Mouse (Mus musculus) stomach, embryonic 16.5 days (tissue): ENCODE results near the gene Pbp2. TPM values are rescaled to one million over a fixed set of nuclear protein-coding genes. Genes with fewer than 3 reads are reported as not detected.

Experiments
- ATAC-seq: fragments of 200-750 bp; cut with Nextera tagmentation; 2 replicates; pipeline ENCODE4 v1.8.0; 2017; ENCODE audit warnings: moderate number of reproducible peaks, moderate TSS enrichment; ENCODE audit not compliant: insufficient read depth, low FRiP score
- H3K27ac ChIP-seq: fragments of 300-500 bp; sonication (generic); 2 replicates; pipeline ENCODE4 v1.5.1; 2014; ENCODE audit warnings: low read length
- H3K27me3 ChIP-seq: fragments of 300-500 bp; sonication (generic); 2 replicates; pipeline ENCODE4 v1.6.1; 2014; ENCODE audit warnings: low read length, control low read depth, mixed read lengths; ENCODE audit not compliant: control insufficient read depth, insufficient read depth
- H3K36me3 ChIP-seq: fragments of 300-500 bp; sonication (generic); 2 replicates; pipeline ENCODE4 v1.6.1; 2014; ENCODE audit warnings: low read length; ENCODE audit not compliant: control insufficient read depth, insufficient read depth
- H3K4me1 ChIP-seq: fragments of 300-500 bp; sonication (generic); 2 replicates; pipeline ENCODE4 v1.6.1; 2014; ENCODE audit warnings: low read length, control low read depth, mixed read lengths; ENCODE audit not compliant: control insufficient read depth, insufficient read depth
- H3K4me2 ChIP-seq: fragments of 300-500 bp; sonication (generic); 2 replicates; pipeline ENCODE4 v1.6.1; 2014; ENCODE audit warnings: low read depth, low read length, mixed read lengths
- H3K4me3 ChIP-seq: fragments of 300-500 bp; sonication (generic); replicated peaks from 2 replicates; pipeline ENCODE4 v1.5.1; 2014; ENCODE audit warnings: mild to moderate bottlenecking, low read length
- H3K9ac ChIP-seq: fragments of 300-500 bp; sonication (generic); 2 replicates; pipeline ENCODE4 v1.6.1; 2014; ENCODE audit warnings: low read length
- H3K9me3 ChIP-seq: fragments of 300-500 bp; sonication (generic); replicated peaks from 2 replicates; pipeline ENCODE4 v1.6.1; 2016; ENCODE audit warnings: low read length, control low read depth; ENCODE audit not compliant: control insufficient read depth
- WGBS: fragments of 180-500 bp; shearing (Covaris S2); extraction: QIAGEN DNeasy Blood & Tissue Kit; methylation state at CpG from one replicate; pipeline ENCODE4 v1.1.7; 2014; 5-methylcytosine and 5-hydroxymethylcytosine counted together
- polyA plus RNA-seq: library from polyadenylated mRNA; unstranded; fragments of >200 nt; fragmentation: Nextera tagmentation; extraction: Ambion mirVana; gene quantifications from 2 replicates; pipeline ENCODE4 v1.2.1, GENCODE M21; 2015

Gene Pbp2
- polyA plus RNA-seq, 1 experiment from 2014 or later, result 12.4 TPM

DNA sequence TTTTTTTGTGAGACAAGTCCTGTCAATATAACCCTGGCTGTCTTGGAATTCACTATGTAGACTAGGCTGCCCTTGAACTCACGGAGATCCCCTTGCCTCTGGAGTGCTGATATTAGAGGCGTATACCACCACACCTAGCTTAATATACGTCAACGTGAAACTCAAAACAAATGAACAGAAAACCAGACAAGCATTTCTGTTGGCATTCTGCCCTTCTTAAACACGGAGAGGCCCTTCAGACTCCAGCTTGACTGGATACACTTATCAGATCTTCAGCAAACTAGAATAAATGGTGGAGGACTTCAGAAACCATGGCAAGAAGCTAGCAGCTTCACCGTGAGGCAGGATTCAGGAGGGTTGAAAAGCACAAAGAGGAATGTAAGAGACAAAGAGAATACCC is 16.1 kb downstream of the Pbp2 start:
- peak overlapping the region; percentile 76 for H3K27ac ChIP-seq
- no peaks in the 10 kb centered on the region; the same call in 1 of the 2 replicates for H3K4me1 ChIP-seq
- no peaks in the 10 kb centered on the region for H3K9me3 ChIP-seq
- no peak overlapping the region for H3K9ac ChIP-seq
- no peak for ATAC-seq
- H3K27me3 ChIP-seq, result no peaks in the 10 kb centered on the region
- WGBS, result 47% methylated on average over 6 of the region's 6 CpGs
- H3K4me3 ChIP-seq, result no peak overlapping the region
- no peaks in the 10 kb centered on the region for H3K36me3 ChIP-seq
- H3K4me2 ChIP-seq, result no peak overlapping the region

DNA sequence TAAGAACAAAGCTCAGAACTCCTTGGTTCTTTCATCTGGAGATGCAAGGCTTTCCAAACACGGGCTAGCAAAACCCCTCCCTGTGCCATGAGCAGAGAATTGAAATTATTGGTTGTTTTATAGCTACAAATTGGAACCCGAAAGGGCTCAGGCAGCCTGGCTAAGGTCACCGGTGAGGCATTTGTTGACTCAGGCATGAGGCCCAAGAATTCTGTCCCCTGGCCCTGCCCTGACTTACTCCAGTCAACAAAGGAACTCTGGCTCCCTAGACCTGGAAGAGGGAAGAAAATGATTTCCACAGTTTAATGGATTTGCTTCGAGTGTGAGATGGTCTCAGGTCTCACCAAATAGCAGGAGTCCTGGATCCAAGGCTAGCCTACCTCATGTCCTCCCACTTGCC is 17.8 kb downstream of the Pbp2 start:
- Histone ChIP-seq H3K27me3 (no peaks in the 10 kb centered on the region), H3K27ac (no peak overlapping the region), H3K9ac (no peak overlapping the region), H3K4me2 (no peak overlapping the region), H3K36me3 (no peaks in the 10 kb centered on the region), H3K4me3 (no peak overlapping the region), H3K9me3 (no peaks in the 10 kb centered on the region), H3K4me1 (no peaks in the 10 kb centered on the region; the same call in 1 of the 2 replicates)
- ATAC-seq, result no peak
- WGBS, result 56% methylated on average over 4 of the region's 4 CpGs

DNA sequence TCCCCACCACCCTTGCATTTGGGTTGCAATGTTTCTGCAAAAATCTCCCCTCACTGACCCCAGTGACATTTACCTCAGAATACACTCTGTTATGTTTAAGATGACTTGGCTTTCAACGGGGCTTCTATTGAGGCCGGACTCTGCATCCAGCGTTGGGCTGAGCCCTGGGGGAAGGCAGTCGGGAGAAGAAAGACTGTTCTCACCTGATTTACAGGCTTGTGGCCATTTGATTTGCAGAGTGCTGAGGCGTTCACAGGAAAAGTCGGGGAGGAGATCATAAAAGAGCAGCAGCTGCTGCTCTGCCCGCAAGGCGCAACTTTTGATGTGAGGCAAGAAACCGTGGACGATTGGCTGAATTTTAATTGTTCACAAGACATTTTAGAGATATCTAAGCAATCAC is 30.3 kb downstream of the Pbp2 start:
- Histone ChIP-seq H3K27ac (no peak overlapping the region), H3K4me1 (no peaks in the 10 kb centered on the region), H3K4me3 (no peak overlapping the region), H3K4me2 (no peak overlapping the region), H3K9me3 (no peaks in the 10 kb centered on the region), H3K36me3 (no peaks in the 10 kb centered on the region), H3K9ac (no peak overlapping the region), H3K27me3 (no peaks in the 10 kb centered on the region)
- WGBS, result 33% methylated on average over 10 of the region's 10 CpGs
- ATAC-seq, result no peak

DNA sequence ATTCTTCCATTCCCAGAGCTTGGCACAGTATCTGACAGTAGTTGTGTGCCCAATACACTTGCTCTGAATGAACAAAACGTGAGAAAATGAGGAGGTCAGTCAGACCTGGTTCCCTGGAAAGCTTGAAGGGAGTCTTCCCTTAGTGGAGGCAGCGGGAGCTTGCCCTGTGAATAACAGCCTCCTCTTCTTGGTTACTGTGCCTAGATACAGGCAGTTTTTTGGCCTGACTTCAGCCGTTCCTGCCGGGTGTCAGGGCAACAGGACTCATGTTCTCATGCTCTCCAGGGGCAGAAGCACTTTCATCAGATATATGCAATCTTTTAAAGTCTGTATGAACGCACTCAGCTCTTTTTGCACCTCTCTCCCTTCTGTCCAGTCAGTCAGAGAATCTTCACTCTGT is 30.9 kb downstream of the Pbp2 start:
- Histone ChIP-seq H3K36me3 (no peaks in the 10 kb centered on the region), H3K4me1 (no peaks in the 10 kb centered on the region), H3K27ac (no peak overlapping the region), H3K9ac (no peak overlapping the region), H3K27me3 (no peaks in the 10 kb centered on the region), H3K4me2 (no peak overlapping the region), H3K4me3 (no peak overlapping the region), H3K9me3 (no peaks in the 10 kb centered on the region)
- ATAC-seq, result no peak
- 61% methylated on average over 5 of the region's 5 CpGs for WGBS

DNA sequence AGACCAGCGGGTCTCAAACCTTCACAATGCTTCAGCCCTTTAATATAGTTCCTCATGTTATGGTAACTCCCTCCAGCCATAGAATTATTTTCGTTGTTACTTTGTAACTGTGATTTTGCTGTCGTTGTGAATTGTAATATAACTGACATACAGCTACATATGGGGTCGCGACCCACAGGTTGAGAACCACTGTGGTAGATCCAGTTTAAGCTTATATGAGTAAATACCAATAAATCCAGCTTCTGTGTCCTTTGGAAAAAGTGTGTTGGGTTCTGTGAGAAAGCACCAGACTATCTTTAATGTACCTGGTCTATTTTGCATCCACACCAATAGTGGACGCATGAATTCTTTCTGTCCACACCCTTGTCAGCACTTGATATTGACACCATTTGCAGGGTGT is 31.9 kb downstream of the Pbp2 start:
- WGBS, result 87% methylated on average over 6 of the region's 6 CpGs
- ATAC-seq, result no peak
- H3K27me3 ChIP-seq, result no peaks in the 10 kb centered on the region
- H3K9ac ChIP-seq, result no peak overlapping the region
- no peak overlapping the region for H3K27ac ChIP-seq
- no peaks in the 10 kb centered on the region for H3K36me3 ChIP-seq
- no peaks in the 10 kb centered on the region for H3K4me1 ChIP-seq
- no peak overlapping the region for H3K4me3 ChIP-seq
- H3K4me2 ChIP-seq, result no peak overlapping the region
- H3K9me3 ChIP-seq, result no peaks in the 10 kb centered on the region

DNA sequence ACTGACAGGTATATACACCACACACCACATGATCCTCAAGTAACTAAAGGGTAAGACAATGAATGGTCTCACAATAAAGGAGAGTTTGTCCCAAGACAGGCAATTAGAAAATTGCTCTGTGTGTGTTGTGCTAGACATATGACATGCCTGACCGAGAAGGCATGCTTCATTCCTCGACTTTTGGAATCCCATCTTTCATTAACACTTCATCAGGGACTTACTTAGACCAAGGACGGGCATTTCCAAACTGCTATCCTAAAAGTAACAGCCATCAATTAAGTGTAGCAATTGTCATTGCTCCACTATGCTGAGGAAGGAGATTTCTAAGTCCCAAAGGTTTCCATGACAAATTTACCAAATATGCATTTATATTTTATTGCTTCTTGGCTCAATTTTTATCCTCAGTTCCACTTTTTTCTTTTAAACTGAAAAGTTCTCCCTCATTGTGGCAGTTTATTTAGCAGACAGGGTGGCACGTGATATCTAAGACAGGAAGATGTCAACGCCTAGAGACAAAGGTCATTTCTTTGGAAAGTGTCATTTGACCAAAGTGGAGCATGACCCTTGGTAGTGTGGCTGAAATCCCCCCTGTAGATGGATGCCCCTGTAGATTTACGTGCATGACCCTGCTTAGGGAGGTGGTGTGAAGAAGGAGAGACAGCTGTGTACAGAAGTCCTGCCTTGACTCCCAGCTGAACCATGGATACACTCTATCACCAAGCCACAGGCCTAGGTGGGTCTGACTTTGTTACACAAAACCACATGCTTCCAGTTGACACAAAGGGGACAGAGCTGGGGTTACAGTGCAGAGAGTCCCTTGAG is 33.5 kb downstream of the Pbp2 start:
- no peaks in the 10 kb centered on the region for H3K9me3 ChIP-seq
- H3K9ac ChIP-seq, result no peak overlapping the region
- H3K4me2 ChIP-seq, result no peak overlapping the region
- H3K4me1 ChIP-seq, result no peaks in the 10 kb centered on the region
- no peak overlapping the region for H3K4me3 ChIP-seq
- no peak for ATAC-seq
- H3K27ac ChIP-seq, result no peak overlapping the region
- H3K27me3 ChIP-seq, result no peaks in the 10 kb centered on the region
- 72% methylated on average over 6 of the region's 6 CpGs for WGBS
- H3K36me3 ChIP-seq, result no peaks in the 10 kb centered on the region

DNA sequence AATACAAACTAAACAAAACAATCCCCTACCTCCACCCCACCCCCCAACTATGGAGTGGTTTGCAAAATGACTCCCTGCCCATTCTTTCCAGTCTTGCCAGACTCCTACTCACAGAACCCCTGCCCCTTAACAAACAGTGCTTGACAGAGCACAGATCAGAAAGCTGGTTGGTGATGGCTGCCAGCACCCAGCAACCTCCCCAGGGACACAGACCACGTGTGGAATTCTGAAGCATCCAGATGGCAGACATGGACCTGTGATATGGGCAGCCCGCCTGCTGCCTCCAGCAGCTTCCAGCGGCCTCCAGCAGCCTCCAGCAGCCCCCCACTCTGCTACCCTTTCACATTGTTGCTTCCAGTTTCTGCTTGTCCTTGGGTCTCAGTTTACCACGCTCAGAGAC is 35.0 kb downstream of the Pbp2 start:
- no peak overlapping the region for H3K27ac ChIP-seq
- no peaks in the 10 kb centered on the region for H3K4me1 ChIP-seq
- 77% methylated on average over 4 of the region's 4 CpGs for WGBS
- H3K9ac ChIP-seq, result no peak overlapping the region
- no peak for ATAC-seq
- H3K36me3 ChIP-seq, result no peaks in the 10 kb centered on the region
- H3K27me3 ChIP-seq, result no peaks in the 10 kb centered on the region
- H3K4me3 ChIP-seq, result no peak overlapping the region
- H3K9me3 ChIP-seq, result no peaks in the 10 kb centered on the region
- H3K4me2 ChIP-seq, result no peak overlapping the region

DNA sequence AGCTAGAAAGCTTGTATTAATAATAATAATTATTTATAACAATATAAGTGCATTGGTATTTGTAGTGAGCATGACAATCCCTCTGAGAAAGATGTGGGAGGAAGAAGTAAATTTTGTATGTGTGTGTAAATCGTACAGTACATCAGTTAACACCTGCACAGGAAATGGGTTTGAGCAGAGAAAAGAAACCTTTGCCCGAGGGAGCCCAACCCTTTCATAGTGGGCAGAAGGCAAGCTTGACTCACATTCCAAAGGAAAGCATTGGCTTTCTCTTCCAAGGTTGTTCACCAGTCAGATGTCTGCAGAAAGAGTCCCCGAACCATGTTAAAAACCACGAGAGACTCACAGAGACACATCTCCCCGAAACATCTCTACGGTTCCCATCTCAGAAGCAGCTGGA is 37.1 kb downstream of the Pbp2 start:
- no peak overlapping the region for H3K4me2 ChIP-seq
- H3K36me3 ChIP-seq, result no peaks in the 10 kb centered on the region
- no peak for ATAC-seq
- H3K9me3 ChIP-seq, result no peaks in the 10 kb centered on the region
- no peak overlapping the region for H3K27ac ChIP-seq
- no peak overlapping the region for H3K9ac ChIP-seq
- WGBS, result 84% methylated on average over 6 of the region's 6 CpGs
- 0 out of 2 replicates have a peak, but pooled peaks cover 3% of the 10 kb centered on the region for H3K4me1 ChIP-seq
- no peaks in the 10 kb centered on the region for H3K27me3 ChIP-seq
- no peak overlapping the region for H3K4me3 ChIP-seq

DNA sequence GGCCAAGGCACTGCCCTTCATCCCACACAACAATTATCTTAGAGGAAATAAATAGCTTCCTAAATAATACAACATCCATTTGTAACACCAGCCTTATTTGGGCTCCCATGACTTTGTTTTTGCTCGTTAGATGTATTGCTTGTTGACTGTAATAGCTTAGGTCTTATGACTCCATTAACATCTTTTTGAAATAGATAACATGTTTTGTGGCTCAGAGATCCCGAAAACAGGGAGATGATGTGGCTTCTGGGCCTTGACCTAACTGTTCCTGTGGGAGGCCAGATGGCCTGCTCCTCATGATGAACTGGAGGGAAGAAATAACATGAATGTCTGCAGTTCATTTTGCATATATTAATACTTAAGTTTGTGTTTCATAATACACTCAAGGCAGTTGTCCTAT is 38.4 kb downstream of the Pbp2 start:
- H3K27me3 ChIP-seq, result no peaks in the 10 kb centered on the region
- H3K9ac ChIP-seq, result no peak overlapping the region
- no peaks in the 10 kb centered on the region for H3K36me3 ChIP-seq
- H3K27ac ChIP-seq, result no peak overlapping the region
- no peak overlapping the region for H3K4me3 ChIP-seq
- 72% methylated on average over 2 of the region's 2 CpGs for WGBS
- no peak for ATAC-seq
- no peak overlapping the region for H3K4me2 ChIP-seq
- no peaks in the 10 kb centered on the region for H3K9me3 ChIP-seq
- H3K4me1 ChIP-seq, result 0 out of 2 replicates have a peak, but pooled peaks cover 3% of the 10 kb centered on the region
